Mouse (Mus musculus): ENCODE results near the gene Uspl1.
"Not testable (repeated sequence)": the region's sequence is repeated elsewhere in the genome, so short reads cannot be mapped to it uniquely, and the experiment has no call there.

Gene Uspl1

GRCm38 (mm10) chr5:149184104-149184843 lies at the start of gene Uspl1, which contains the start of gene Hmgb1:
Uspl1 (plus strand) TSS chr5:149184350.
Hmgb1 (minus strand) TSS chr5:149184489.
- DNase-seq, result peak; percentile 98 to 99

DNA sequence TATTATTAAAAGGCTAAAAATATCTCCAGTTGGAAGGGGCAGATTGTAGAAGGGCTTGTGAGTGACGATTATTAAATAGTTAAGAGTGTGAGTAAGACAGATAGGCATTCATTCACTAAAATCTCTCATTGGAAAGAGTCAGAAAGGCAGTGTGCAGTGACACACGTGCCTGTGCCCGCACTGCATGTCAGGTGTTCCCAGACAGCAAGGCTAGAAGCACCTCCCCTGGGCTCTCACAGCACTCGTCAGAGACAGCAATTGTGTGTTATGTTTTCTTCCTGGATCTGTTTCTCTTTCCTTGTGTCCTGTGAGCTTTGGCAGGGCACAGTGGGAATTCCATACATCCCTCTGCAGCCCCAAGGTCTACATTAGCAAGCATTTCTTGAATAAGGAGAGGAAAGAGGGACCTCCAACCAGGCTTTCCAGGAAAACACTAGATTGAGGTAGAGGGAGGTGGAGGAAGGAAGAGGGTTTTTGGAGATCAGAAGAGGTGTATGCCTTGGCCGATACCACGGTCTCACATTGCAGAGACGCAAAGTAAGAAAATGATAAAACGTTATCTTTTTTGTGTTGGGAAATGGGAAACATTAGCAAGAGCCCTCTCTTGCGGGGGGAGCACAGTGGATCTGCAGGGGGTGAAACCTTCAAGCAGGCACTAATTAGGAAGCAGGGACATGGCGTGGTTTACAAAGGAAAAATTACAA lies 49.2 kb upstream of the Uspl1 start:
- no peak for DNase-seq

GRCm38 (mm10) chr5:149135455-149136354 lies 48.4 kb upstream of the Uspl1 start:
- no peak for DNase-seq

DNA sequence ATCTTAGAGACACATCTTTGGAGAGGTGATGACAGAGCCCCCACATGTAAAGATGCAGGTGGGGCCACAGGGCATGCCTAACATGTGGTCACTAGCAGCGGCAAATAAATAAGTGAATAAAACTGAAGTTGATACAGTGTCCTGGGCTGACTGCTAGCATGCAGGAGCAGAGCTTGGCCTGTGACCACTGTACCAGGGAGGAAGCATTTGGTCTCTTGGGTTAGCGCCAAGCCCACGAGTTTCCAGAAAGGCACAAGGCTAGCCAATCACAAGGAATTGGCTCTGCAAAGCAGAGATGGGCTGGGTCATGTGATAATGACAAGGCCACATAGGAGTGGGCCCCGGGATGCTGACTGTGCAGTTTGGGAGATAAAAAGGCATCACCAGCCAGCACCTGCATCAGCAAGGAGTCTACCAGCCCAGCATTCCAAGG lies 47.2 kb upstream of the Uspl1 start:
- DNase-seq, result peak; percentile 40 to 51

DNA sequence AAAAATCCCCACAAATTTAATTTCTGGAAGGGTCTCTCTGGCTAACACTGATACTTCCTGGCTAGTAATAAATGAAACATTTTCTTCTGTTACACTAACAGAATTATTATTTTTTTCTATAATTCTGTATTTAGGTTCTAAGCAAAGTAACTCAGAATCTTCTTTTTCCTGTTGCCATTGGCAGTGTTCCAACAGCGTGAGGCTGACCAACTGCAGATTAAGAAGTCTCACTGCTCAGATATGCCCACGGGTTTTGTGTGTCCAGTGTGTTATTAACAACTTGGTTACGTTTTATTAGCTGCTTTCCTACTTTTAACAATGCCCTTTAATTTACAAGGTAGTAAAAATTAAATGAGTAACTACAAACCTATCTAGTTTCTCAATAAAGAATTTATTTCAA lies 46.7 kb upstream of the Uspl1 start:
- no peak for DNase-seq

GRCm38 (mm10) chr5:149138087-149138486 lies 46.1 kb upstream of the Uspl1 start:
- not testable (repeated sequence) for DNase-seq

DNA sequence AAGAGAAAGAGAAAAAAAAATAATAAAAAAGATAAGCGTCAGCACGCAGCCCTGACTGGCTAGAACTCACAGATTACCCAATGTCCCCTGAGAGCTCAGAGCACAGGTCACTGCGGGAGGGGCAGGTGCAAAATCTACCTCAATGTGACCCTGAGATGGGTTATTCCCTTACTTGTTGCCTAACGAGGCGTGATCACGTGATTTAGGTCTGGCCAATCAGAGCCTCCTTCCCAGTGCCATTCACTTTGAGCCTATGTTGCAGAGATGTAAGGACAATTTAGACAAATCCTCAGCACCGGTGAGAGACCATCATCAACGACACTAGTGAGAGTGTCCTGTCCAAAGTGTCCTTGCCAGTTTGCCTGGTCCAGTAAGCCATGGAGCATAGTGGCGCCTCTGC lies 43.8 kb upstream of the Uspl1 start:
- no peak for DNase-seq

GRCm38 (mm10) chr5:149141155-149141554 lies 43.0 kb upstream of the Uspl1 start:
- not testable (repeated sequence) for DNase-seq

DNA sequence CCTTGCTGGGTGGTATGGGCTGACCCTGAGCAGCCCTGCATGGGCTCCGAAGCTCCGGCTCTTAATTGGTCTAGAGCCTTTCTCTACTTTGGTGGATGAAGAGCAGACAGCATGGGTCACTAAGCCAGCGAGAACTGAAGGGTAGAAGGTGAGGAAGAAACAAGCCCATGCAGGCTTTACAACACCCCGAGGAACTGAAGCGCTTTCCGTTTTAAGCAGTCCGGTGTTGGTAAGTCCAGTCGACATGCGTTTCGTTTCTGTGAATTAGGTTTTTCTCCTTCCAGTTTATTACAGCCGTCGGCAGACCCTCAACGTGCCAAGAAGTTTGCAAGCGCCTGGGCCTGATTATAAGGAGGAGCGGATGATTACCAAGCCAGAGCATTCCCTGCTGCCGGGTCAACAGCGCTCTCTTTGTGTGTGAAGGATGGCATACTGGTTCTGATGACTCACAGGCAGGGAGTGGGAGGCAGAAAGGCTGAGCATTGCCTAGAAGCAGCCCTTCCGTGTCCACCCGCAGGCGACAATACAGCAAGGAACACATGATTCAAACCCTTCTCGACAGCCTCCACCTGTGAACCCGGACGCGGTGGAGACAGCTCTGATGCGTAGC lies 40.3 kb upstream of the Uspl1 start:
- no peak for DNase-seq

GRCm38 (mm10) chr5:149146691-149147090 lies 37.5 kb upstream of the Uspl1 start:
- no peak for DNase-seq

DNA sequence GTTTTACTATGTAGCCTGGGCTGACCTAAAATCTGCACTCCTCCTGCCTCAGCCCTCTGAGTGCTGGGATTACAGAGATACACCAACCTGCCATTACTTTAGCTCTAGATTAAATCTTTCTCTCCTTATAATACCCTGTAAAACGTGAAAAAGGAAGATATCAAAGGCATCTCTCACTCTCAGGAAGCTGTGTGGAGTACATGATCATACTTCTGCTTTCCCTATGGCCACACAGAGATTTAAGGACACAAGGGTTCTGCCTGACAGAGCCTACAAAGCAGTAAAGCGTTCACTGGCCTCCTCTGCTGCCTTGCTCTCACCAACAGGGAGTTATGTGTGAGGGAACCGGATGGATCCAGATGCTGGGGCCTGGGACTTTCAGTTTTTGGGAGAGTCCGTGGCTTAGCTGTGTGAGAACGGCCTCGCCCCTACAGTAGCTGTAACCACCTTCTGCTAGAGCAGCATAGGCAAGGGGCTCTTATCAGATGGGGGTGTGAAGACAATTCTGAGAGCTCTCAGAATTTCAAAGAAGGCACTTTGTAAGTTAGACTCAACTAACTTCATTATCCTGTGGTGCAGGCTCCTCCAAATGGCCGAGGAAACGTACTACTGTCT lies 36.7 kb upstream of the Uspl1 start:
- DNase-seq, result no peak

GRCm38 (mm10) chr5:149150882-149151281 lies 33.3 kb upstream of the Uspl1 start:
- no peak for DNase-seq

DNA sequence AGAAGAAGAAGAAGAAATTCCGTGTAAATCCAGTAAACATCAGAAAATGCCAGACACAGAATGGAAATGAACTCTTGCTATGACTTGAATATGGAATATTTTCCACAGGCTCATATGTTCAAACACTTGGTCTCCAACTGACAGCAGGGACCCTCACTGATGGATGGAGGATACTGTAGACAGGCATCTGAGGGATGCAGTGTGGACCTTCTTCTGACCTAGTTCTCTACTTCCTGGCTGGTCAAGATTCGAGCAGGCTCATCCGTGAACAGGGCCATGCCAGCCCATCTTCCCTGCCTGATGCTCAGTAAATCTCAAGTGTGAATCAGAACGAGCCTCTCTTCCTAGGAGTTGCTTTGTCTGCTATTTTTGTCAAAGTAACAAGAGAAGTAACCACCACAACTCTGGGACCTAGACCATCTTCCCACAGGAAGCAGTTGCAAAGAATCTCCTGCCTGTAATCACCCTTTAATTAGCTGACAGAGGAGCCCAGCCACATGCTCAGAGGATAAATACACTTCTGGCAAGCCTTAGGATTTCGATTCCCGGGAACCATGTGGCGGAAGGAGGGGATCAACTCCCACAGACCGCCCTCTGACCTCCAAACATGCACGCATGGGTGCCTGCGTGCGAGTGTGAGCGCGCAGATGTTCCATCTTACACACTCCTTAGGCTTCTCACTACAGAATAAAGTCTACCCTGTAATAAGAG lies 31.9 kb upstream of the Uspl1 start:
- DNase-seq, result peak in 1 of 2 experiments; percentile 12

DNA sequence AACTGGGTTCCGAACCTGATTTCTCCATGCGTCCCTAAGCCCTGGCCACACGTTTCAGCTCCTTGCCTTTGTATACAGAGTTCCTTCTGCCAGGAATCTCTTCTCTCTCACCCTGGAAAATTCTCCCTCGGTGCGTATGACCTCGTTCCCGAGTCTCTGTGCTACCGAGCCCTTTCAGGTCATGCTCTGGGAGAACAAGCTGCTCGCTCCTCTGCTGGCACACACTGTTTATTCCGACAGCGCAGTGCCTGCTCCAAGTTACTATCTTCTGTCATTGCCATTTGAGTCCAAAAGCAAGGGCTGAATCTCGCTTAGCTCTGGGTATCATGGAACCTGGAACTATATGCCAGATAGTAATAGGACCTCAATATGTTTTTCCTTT lies 31.4 kb upstream of the Uspl1 start:
- DNase-seq, result peak; percentile 43 to 46

DNA sequence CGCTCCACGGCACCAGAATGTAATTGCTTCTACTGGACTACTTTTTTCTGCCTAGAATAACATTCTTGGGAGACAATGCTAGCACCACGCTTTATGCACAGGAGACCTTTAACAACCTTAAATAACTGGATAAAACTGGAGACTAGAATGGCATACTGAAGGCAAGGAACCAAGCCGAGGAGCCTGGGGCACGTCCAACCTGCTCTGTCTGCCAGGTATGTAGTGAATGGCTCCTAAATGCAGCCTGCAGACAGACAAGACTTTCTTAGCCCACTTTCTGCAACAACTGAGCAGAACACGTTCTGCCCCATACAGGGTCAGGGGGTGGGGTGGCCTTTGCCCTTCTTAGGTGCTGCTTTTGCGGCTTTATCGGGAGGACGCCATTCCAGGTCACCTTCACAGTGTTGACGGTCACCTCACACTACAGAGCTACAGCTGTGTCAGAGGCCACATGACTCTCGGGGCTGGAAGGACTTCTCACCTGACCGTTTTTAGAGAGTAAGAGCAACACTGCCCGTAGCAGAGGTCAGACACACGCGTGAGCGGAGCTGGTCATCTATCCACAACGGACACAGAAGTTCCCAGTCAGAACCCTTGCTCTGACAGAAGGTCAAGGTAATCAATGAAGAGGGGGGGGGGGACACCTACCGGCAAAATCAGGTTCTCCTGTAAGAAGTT lies 27.1 kb upstream of the Uspl1 start:
- no peak for DNase-seq

DNA sequence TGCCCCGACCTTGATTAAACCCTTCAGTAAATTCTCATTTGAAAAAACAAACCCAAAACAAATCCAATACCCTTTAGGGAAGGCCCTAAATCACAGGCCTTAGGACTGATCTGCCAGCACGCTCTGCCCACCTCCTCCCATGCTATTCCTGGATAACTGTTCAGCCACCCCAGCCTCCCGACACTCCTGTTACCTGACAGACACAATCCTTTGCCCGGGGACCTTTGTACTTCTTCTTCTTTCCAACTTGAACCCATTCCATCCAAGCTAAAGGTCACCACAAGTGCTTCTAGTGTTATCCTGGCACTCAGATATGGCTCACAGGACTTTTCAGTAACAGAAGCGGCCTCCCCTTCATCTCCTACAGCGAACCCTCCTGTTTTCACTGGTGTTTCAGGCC lies 25.1 kb upstream of the Uspl1 start:
- DNase-seq, result no peak

DNA sequence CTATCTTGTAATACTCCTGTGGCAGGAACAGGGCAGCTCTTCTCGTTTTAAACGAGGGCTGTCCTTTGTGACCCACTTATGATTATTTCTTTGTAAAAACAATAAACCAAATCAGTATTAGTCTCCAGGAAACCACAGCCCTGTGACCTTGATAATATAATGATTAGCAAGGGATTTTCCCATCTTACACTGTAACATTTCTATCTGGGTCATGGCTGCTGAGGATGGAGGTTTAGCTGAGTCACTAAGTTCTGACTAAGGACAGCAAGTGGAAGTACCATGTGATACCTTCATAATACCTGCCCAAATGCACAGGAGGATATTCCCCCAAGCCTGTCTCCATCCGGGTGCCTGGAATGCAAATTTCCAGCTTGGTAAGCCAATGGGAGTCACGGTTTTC lies 23.7 kb upstream of the Uspl1 start:
- DNase-seq, result no peak

DNA sequence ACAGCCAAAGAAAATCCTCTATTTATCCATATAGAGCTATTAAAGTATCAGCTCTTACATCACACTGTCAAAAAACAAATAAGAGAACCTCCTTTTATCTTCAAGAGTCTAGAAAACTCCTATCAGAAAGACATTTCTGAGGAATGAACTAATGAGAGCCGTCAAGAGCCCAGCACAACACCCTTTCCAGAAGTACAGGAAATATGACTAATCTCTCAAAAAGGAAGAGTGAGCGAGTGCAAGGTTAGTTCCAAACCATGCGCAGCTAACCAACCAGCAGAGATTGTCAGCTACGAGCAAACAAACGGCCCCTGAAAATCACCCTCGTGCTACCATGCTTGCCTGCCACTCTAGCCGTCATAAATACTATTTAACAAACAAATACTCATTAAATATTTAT lies 21.3 kb upstream of the Uspl1 start:
- no peak for DNase-seq

DNA sequence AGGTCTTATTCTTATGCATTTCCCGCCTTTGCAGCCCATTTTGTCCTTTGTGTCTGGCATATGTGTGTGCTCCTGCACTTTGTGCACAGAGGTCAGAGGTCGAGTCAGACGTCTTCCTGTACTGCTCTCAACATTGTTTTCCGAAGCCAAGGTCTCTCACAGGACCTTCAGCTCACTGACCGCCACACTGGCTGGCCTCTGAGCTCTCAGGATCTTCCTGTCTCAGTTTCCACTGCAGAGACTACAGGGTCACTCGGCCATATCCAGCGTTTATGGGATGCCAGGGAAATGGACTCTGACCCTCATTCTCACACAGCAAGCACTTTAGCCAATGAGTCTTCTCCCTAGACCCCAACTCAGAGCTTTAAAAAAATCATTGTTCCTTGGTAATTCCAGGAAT lies 19.3 kb upstream of the Uspl1 start:
- DNase-seq, result no peak

- DNase-seq, result no peak
Measured at GRCm38 (mm10) chr5:149166011-149166410, 18.1 kb upstream of the Uspl1 start.

GRCm38 (mm10) chr5:149168051-149168450 lies 16.1 kb upstream of the Uspl1 start:
- no peak for DNase-seq

All from cerebellum, postnatal 36 days (tissue).